Mouse (Mus musculus): Measurements from ENCODE around the gene Zfp354b.

Zfp354b gene

DNA sequence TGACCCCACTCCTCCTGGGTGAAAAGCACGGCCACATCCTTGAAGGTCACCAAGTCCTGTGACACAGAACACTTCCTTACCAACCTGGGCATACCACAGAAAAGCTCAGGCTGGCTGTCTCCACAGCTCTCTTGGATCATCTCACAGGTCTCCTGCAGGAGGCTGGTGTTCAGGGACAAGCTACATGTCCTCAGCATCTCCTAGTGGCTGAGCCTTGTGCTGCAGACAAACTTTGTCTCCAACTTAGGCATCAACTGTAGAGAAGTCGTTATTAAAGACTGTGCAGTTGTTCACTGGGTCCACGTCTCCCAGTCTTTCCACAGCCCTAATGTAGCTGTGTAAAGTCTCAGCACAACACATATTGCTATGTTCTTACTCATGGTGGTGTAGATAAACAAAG lies 47.7 kb downstream of the Zfp354b start:
- DNase-seq (ENCODE audit: low spot score): peak; percentile 0

GRCm38 (mm10) chr11:50878641-50879040 lies 52.8 kb downstream of the Zfp354b start:
- DNase-seq (ENCODE audit: low spot score): no peak

Data from T-cell, adult 2 months (primary cell).